Mouse (Mus musculus): ENCODE data around the gene Slco3a1. TPM values are rescaled to one million over a fixed set of nuclear protein-coding genes. Genes with fewer than 3 reads are reported as not detected.

The Slco3a1 gene
- polyA plus RNA-seq, 1 experiment from 2014 or later, result 7.0 TPM

- Histone ChIP-seq H3K36me3 (no peaks in the 10 kb centered on the region), H3K27me3 (ENCODE audit: low read depth, poor library complexity, severe bottlenecking) (no peaks in the 10 kb centered on the region), H3K9me3 (replicated peaks) (no peaks in the 10 kb centered on the region), H3K4me3 (no peak overlapping the region), H3K4me1 (peaks cover 12% of the 10 kb centered on the region), H3K27ac (replicated peaks) (no peak overlapping the region)
- DNase-seq (ENCODE audit: low spot score), result no peak
- WGBS, result 61% methylated on average over 4 of the region's 4 CpGs
These were observed 92.1 kb downstream of the Slco3a1 start for GRCm38 (mm10) chr7:74462451-74462850.

DNA sequence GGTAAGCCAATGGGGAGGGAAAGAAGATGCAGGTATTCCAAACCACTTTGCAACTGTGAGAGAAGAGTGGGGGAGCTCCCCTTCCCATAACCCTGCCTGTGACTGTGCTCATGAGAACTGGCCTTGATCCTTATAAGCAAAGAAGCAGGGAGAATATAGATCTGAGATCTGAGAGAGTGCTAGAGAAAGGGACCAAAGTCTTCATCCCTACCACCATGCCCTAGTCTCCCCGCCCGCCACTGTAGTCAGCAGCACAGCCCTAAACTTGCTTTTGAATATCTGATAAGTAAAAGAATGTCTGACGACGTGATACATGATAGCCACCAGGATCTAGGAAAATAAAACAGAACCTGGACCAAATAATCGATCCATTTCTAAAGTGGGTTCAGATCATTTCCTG lies 92.8 kb downstream of the Slco3a1 start:
- no peak overlapping the region for H3K4me3 ChIP-seq
- no peaks in the 10 kb centered on the region for H3K36me3 ChIP-seq
- H3K9me3 ChIP-seq (replicated peaks), result no peaks in the 10 kb centered on the region
- peaks cover 9% of the 10 kb centered on the region for H3K4me1 ChIP-seq
- no peak overlapping the region for H3K27ac ChIP-seq (replicated peaks)
- no peaks in the 10 kb centered on the region for H3K27me3 ChIP-seq (ENCODE audit: low read depth, poor library complexity, severe bottlenecking)
- 86% methylated on average over 5 of the region's 5 CpGs for WGBS
- DNase-seq (ENCODE audit: low spot score), result no peak

- H3K4me1 ChIP-seq, result peaks cover 6% of the 10 kb centered on the region; the same call in 1 of the 2 replicates
- H3K27ac ChIP-seq (replicated peaks), result no peak overlapping the region
- H3K36me3 ChIP-seq, result no peaks in the 10 kb centered on the region
- WGBS, result 100% methylated on average over 1 of the region's 1 CpGs
- H3K27me3 ChIP-seq (ENCODE audit: low read depth, poor library complexity, severe bottlenecking), result no peaks in the 10 kb centered on the region
- H3K9me3 ChIP-seq (replicated peaks), result no peaks in the 10 kb centered on the region
- no peak overlapping the region for H3K4me3 ChIP-seq
- DNase-seq (ENCODE audit: low spot score), result no peak
These were observed 93.4 kb downstream of the Slco3a1 start for GRCm38 (mm10) chr7:74461146-74461545.

DNA sequence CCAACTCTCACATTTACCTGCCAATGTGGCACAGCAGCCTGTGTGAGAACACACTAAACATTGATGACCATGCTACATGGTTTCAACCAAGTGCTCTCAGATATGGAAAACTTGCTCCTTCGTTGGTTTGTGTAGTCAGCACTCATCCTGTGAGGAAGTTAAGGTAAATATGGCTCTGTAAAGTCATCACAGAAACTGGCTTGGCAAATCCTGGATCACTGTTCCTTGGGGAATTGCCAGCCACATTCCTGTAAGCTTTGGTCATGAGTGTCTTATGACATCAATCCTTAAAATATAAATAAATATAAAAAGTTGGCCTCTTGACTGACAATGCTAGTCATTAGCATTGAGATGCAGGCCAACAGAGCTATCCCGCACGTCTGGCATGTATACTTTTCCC lies 94.8 kb downstream of the Slco3a1 start:
- Histone ChIP-seq H3K4me3 (no peak overlapping the region), H3K27ac (replicated peaks) (no peak overlapping the region), H3K4me1 (peaks cover 6% of the 10 kb centered on the region; the same call in 1 of the 2 replicates), H3K27me3 (ENCODE audit: low read depth, poor library complexity, severe bottlenecking) (no peaks in the 10 kb centered on the region), H3K36me3 (no peaks in the 10 kb centered on the region), H3K9me3 (replicated peaks) (no peaks in the 10 kb centered on the region)
- DNase-seq (ENCODE audit: low spot score), result no peak
- WGBS, result 94% methylated on average over 3 of the region's 3 CpGs

DNA sequence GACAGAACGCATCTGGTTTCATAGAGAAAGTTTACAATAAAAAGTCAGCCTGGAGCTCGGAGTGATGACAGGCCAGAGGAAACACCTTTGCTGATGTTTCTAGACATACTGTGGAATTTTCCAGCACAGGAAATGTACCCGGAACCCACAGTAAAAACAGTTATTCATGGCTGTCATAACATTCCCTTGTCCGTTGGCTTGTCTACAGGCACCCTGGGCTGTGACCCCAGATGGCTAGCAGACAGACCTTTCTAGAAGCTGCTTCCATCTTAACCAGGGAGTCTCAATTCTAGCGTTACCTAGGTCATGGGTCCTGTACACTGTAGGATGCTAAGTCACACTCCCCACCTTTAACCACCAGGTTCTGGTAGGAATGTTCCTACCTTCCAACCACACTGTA lies 95.3 kb downstream of the Slco3a1 start:
- Histone ChIP-seq H3K27ac (replicated peaks) (no peak overlapping the region), H3K9me3 (replicated peaks) (no peaks in the 10 kb centered on the region), H3K4me3 (no peak overlapping the region), H3K27me3 (ENCODE audit: low read depth, poor library complexity, severe bottlenecking) (no peaks in the 10 kb centered on the region), H3K4me1 (peaks cover 6% of the 10 kb centered on the region; the same call in 1 of the 2 replicates), H3K36me3 (no peaks in the 10 kb centered on the region)
- WGBS, result 77% methylated on average over 5 of the region's 5 CpGs
- no peak for DNase-seq (ENCODE audit: low spot score)

DNA sequence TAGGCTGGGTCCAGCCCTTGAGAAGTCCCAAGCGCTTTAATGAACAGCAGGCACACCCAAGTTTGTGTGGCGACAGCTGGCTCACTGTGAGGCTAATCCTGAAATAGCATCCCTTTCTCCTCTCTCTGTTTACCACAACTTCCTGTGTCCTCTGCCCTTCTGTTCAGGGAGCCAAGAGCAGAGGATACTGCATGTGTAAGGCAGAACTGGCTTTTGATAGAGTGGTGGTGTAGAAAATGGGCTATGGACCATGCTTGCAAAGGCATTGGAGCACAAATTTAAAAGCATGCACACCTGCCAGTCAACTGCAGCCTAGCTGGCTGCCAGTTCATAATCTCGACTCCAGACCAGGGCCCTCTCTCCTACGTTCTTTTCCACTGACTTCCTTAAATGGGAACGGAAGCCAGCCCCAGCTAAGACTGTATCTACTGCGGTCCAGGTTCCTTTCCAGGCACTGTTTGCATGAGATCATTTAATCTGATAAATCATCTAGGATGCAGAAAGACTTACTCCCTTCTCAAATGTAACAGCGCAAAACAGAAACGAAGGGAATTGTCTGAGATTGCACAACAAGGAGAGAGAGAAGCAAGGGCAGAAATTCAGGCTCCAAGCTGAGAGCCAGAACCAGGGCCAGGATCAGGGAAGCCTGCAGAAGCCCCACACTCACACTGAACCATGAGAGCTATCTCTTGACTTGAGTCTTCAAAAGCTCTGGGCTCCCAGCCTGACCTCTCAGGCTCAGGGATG lies 95.9 kb downstream of the Slco3a1 start:
- H3K4me1 ChIP-seq, result peaks cover 6% of the 10 kb centered on the region; the same call in 1 of the 2 replicates
- no peak overlapping the region for H3K4me3 ChIP-seq
- no peaks in the 10 kb centered on the region for H3K27me3 ChIP-seq (ENCODE audit: low read depth, poor library complexity, severe bottlenecking)
- DNase-seq (ENCODE audit: low spot score), result no peak
- no peak overlapping the region for H3K27ac ChIP-seq (replicated peaks)
- whole genome bisulfite sequencing, result 82% methylated on average over 8 of the region's 8 CpGs
- H3K9me3 ChIP-seq (replicated peaks), result no peaks in the 10 kb centered on the region
- no peaks in the 10 kb centered on the region for H3K36me3 ChIP-seq

GRCm38 (mm10) chr7:74457347-74457975 lies 97.1 kb downstream of the Slco3a1 start:
- Histone ChIP-seq H3K4me1 (peaks cover 5% of the 10 kb centered on the region; the same call in 1 of the 2 replicates), H3K4me3 (no peak overlapping the region), H3K27me3 (ENCODE audit: low read depth, poor library complexity, severe bottlenecking) (no peaks in the 10 kb centered on the region), H3K27ac (replicated peaks) (no peak overlapping the region), H3K36me3 (no peaks in the 10 kb centered on the region), H3K9me3 (replicated peaks) (no peaks in the 10 kb centered on the region)
- no peak for DNase-seq (ENCODE audit: low spot score)
- 93% methylated on average over 5 of the region's 5 CpGs for WGBS

DNA sequence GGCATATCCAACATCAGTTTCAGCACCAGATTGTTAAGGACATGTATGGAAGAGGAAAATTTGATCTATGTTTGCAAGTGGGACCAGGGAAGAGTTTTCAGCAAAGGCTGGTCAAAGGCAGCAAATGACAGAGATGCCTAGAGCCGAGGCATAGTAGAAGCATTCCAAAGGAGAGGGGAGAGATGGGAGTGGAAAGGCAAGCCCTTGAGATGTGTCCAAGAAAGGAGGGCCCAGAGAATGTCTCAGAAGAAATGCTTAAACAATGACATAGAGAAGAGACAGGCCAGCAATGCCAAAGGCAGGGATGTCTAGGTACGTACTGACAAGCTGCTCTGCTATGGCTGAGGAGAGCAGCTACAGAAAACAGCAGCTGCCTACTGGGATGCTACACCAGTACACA lies 97.8 kb downstream of the Slco3a1 start:
- DNase-seq (ENCODE audit: low spot score), result no peak
- 90% methylated on average over 2 of the region's 2 CpGs for WGBS
- H3K4me1 ChIP-seq, result no peaks in the 10 kb centered on the region
- H3K9me3 ChIP-seq (replicated peaks), result no peaks in the 10 kb centered on the region
- no peaks in the 10 kb centered on the region for H3K27me3 ChIP-seq (ENCODE audit: low read depth, poor library complexity, severe bottlenecking)
- H3K27ac ChIP-seq (replicated peaks), result no peak overlapping the region
- no peak overlapping the region for H3K4me3 ChIP-seq
- no peaks in the 10 kb centered on the region for H3K36me3 ChIP-seq

DNA sequence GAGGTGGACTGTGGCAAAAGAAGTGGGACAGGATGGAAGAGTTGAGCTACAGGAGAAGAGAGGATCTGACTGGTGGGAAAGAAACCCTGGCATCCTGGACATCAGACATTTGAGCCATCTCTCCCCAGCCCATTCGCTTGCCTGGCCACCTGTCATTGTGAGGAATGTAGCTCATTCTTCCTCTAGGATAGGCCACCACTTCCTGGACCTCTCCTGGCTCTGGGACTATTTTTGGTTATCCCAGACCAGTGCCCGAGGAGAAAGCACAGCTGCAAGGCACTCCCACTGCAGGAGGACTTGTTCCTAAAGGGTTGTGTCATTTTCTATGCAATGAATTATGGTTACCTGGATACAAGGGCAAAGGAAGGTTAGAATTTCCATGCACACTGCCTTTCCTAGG lies 103.5 kb downstream of the Slco3a1 start:
- 79% methylated on average over 2 of the region's 2 CpGs for WGBS
- H3K27me3 ChIP-seq (ENCODE audit: low read depth, poor library complexity, severe bottlenecking), result no peaks in the 10 kb centered on the region
- peaks cover 10% of the 10 kb centered on the region for H3K4me1 ChIP-seq
- DNase-seq (ENCODE audit: low spot score), result no peak
- H3K9me3 ChIP-seq (replicated peaks), result no peaks in the 10 kb centered on the region
- no peak overlapping the region for H3K27ac ChIP-seq (replicated peaks)
- H3K4me3 ChIP-seq, result no peak overlapping the region
- no peaks in the 10 kb centered on the region for H3K36me3 ChIP-seq

- H3K36me3 ChIP-seq, result no peaks in the 10 kb centered on the region
- H3K27ac ChIP-seq (replicated peaks), result no peak overlapping the region
- WGBS, result 90% methylated on average over 1 of the region's 1 CpGs
- H3K27me3 ChIP-seq (ENCODE audit: low read depth, poor library complexity, severe bottlenecking), result no peaks in the 10 kb centered on the region
- no peaks in the 10 kb centered on the region for H3K9me3 ChIP-seq (replicated peaks)
- no peak for DNase-seq (ENCODE audit: low spot score)
- peaks cover 10% of the 10 kb centered on the region for H3K4me1 ChIP-seq
- no peak overlapping the region for H3K4me3 ChIP-seq
These were observed 104.8 kb downstream of the Slco3a1 start for GRCm38 (mm10) chr7:74449802-74450201.

DNA sequence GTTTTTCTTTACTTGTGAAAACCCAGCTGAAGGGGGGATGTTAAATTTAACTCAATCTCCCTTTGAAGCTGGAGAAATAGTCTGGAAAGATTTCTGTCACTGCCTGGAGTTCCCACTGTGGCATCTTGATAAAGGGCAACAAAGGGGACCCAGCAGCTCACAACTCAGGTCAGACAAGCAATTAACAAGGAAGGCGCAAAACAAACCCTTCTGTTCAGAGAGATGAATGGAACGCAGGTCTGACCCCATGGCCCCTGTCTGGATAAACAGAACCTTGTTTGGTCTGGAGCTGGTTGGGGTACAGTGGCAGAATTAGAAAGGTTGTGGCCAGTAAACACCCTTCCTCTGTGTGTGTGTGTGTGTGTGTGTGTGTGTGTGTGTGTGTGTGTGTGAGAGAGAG lies 106.8 kb downstream of the Slco3a1 start:
- Histone ChIP-seq H3K9me3 (replicated peaks) (no peaks in the 10 kb centered on the region), H3K4me1 (peaks cover 10% of the 10 kb centered on the region), H3K36me3 (no peaks in the 10 kb centered on the region), H3K27ac (replicated peaks) (peak overlapping the region; percentile 5; the same call in 1 of the 2 replicates), H3K4me3 (no peak overlapping the region), H3K27me3 (ENCODE audit: low read depth, poor library complexity, severe bottlenecking) (no peaks in the 10 kb centered on the region)
- WGBS, result 10% methylated on average over 2 of the region's 2 CpGs
- DNase-seq (ENCODE audit: low spot score), result peak; percentile 14

DNA sequence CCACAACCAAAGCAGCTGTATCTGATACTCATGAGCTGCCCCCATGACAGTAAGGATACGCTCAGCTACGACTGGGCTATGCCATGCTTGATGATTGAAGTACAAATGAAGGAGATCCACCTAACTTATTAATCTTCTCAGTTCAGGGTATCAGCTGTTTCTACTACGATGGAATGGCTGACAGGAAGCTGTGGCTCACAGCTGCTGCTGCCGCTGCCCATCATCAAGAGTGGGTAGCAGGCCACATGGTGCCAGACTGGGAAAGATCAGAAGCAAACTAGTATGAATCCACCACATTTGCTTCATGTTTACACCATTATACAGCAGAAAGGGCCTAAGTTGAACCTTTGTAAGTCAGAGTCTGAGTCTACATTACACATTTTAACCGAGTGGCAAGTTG lies 109.4 kb downstream of the Slco3a1 start:
- Histone ChIP-seq H3K4me3 (no peak overlapping the region), H3K4me1 (peaks cover 10% of the 10 kb centered on the region), H3K27ac (replicated peaks) (no peak overlapping the region), H3K9me3 (replicated peaks) (no peaks in the 10 kb centered on the region), H3K36me3 (no peaks in the 10 kb centered on the region), H3K27me3 (ENCODE audit: low read depth, poor library complexity, severe bottlenecking) (no peaks in the 10 kb centered on the region)
- DNase-seq (ENCODE audit: low spot score), result no peak
- 91% methylated on average over 5 of the region's 5 CpGs for WGBS

- Histone ChIP-seq H3K9me3 (replicated peaks) (no peaks in the 10 kb centered on the region), H3K4me1 (no peaks in the 10 kb centered on the region), H3K27ac (replicated peaks) (no peak overlapping the region), H3K4me3 (no peak overlapping the region), H3K36me3 (no peaks in the 10 kb centered on the region), H3K27me3 (ENCODE audit: low read depth, poor library complexity, severe bottlenecking) (no peaks in the 10 kb centered on the region)
- WGBS, result 90% methylated on average over 5 of the region's 5 CpGs
- DNase-seq (ENCODE audit: low spot score), result no peak
These were observed 112.2 kb downstream of the Slco3a1 start for GRCm38 (mm10) chr7:74442380-74442779.

All from midbrain, embryonic 10.5 days (tissue).